Mouse (Mus musculus): Measurements from ENCODE around the gene Mrln. TPM values are rescaled to one million over a fixed set of nuclear protein-coding genes. Genes with fewer than 3 reads are reported as not detected.

Mrln gene
- polyA plus RNA-seq, 1 experiment from 2014 or later = not detected

Other genes with a start within 250 kb of the Mrln start
- gene Ccdc6, start 107.5 kb upstream of the Mrln start, polyA plus RNA-seq (2014; fragmentation: Nextera tagmentation; extraction: Ambion mirVana) = 22.3 and 23.5 TPM in 2 replicates
- 0.29 and 0.48 TPM in 2 replicates for gene Slc16a9, start 40.4 kb downstream of the Mrln start, polyA plus RNA-seq (2014; fragmentation: Nextera tagmentation; extraction: Ambion mirVana)
- gene Fam13c, start 235.8 kb downstream of the Mrln start, polyA plus RNA-seq (2014; fragmentation: Nextera tagmentation; extraction: Ambion mirVana) = 18.6 and 19.3 TPM in 2 replicates